Mouse (Mus musculus): Measurements from ENCODE around the gene Tril.

The Tril gene

DNA sequence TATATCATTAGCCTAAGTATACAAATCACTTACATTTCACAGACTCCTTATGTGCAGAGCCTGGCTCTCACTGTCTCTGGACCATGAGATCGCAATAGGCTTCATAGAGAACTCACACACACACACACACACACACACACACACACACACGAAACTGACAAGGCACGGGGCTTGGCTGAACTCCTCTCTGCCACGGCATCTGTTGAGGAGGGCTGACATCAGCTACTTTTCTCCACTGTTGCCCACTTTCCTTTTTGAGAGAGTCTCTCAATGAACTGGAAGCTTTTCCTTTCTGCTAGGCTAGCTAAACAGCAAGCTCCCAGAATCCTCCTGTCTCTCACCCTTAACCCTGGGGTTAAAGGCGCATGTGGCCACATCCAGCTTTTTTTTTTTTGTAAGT lies 14.6 kb downstream of the Tril start:
- DNase-seq (ENCODE audit: low spot score), result no peak

DNA sequence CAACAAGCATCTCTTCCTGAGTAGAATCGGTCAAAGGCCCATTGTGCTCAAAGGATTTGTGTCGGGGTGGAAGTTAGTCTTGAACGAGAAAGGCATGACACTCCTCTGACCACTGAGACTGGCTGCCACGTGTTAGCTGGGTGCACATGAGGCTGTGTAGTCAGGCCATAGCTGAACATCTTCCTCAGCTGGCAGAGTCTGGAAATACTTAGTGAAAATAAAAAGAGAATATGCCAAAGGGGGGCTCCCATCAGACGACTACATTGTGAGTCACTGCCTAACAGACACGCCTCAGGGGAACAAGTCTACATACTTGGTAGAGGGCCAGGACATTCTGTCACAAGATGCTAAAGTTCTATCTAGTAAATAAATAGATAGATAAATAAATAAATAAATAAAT lies 16.5 kb downstream of the Tril start:
- DNase-seq (ENCODE audit: low spot score), result no peak

DNA sequence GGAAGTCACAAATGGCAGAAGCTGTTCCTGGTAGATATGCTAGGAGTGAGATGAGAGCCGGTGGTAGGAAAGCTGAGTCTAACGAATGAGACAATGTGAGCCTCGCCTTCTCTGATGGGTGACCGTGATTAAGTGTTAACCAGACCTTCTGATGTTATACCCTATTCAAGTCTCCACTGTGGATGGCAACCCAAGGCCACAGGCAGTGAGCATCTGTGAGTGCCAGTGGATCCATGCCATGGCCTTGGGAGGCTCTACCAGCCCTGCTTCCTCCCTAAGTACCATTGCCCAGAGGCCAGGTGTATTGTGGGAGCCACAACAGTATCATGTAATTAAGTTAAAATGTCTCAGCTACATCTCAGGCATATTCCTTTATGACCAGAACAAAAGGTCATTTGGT lies 17.1 kb downstream of the Tril start:
- no peak for DNase-seq (ENCODE audit: low spot score)

DNA sequence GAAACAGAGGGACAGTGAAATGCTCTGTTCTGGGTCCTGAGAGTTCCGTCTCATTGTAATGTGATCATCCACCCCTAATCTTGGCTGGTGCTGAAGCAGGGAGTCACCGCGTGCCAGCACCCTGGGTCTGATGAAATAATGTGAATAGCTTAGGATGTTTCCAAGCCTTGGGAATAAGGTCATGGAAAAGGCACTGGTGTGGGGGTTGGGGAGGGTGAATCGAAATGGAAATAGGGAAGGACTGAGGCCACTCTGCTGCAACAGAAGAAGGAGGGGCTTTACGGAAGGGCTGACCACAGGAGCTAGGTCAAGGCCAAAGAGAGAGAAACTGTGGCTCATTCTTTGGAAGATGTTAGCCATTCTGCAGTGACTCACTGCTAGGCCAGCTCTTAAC lies 18.7 kb downstream of the Tril start:
- no peak for DNase-seq (ENCODE audit: low spot score)

DNA sequence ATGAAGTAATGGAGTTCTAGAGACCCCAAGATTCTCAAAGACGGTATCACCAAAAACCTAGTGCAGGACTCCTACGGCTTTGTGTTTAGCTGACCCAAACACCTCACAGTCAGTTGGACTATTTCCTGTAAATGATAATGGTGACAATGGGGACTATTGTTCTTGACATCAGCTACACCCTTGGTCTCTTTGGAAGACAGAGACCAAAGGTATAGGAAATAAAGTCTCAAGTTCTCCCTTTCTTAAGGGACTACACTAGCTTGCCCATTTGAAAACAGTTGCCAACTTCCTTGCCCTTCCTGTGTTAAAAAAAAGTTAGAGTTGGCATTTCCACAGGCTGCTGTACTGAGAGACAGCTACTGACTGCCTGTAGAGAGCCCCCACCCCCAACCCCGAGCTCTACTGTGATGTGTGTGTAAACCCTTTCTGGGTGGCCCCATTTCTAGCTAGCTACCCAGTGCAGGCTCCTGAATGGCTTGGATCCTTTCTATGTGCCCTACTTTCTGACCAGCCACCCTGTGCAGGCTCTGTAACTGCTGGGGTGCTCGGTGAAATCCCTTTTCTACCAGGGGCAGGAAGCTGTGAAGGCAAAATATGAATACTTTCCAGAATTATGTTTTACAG lies 19.2 kb downstream of the Tril start:
- no peak for DNase-seq (ENCODE audit: low spot score)

DNA sequence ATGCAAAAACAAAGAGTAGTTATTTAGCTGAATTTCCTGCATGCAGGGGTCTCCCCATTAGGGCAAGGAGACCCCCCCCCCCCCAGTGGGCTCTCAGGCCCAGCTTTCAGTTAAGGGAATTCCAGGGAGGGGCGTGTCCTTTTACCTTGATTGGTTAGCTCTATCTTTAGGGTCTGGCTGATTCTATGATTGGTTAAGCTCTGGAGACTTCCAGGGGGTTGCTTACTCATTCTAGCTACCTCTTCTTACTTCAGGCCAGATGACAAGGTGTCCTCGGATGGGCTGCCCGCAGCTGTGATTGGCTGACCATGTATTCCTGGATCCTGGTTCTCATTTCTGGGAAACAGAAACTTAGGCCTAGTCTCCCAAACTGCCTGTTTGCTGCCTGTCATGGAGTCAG lies 21.8 kb downstream of the Tril start:
- no peak for DNase-seq (ENCODE audit: low spot score)

DNA sequence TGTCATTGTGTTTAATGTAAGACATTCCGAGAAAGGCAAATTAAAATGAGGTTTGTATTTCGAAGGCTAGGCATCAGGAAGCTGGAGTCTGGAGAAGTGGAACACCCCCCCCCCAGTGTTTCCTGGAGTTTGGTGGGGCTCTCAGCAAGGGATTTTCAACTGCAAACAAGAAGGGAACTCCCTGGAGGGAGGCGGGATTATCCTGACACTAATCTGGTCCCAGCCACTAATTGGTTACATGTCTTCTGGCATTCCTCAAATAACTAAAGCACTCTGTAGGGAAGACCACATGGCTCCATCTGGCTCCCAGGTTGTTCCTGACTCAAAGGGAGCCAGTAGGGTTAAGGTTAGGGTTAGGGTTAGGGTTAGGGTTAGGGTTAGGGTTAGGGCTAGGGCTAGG lies 23.8 kb downstream of the Tril start:
- DNase-seq (ENCODE audit: low spot score), result no peak

DNA sequence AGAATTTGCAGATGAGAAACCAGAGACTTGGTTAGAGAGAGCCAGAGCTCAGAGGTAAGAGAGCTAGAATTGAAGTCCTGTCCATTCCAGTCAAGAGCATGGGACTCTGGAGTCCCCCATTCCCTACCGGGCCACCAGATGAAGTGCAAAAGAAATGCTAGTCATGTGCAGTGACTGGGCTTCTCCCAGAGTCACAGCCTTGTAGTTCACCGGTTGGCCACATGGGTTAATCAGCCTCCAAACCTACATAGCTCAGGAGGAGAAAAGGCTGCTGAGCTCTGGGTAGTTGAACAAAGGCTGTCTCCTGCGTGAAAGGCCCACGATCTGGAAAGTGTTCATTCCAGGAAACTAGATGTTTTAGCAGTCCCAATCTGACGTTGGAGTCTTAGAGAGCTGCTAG lies 24.8 kb downstream of the Tril start:
- DNase-seq (ENCODE audit: low spot score), result peak; percentile 23

DNA sequence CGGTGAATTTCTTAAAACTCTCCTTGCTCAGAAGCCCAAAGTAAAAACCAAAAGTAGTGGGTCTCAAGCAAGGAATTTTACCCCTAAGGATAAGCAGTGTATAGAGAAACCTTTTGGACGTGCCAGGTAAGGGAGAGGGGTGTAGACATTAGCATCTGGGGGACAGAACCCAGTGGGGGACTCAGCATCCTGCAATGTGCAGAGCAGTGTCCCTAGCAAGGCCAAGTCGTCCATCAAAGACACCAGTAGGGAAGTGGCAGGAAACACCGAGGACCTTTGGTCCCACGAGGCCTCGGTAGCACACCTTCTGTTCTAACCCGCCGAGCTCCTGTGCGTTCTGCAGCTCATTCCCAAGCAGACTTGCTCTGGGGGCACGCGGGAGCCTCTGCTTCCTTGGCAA lies 25.6 kb downstream of the Tril start:
- no peak for DNase-seq (ENCODE audit: low spot score)

DNA sequence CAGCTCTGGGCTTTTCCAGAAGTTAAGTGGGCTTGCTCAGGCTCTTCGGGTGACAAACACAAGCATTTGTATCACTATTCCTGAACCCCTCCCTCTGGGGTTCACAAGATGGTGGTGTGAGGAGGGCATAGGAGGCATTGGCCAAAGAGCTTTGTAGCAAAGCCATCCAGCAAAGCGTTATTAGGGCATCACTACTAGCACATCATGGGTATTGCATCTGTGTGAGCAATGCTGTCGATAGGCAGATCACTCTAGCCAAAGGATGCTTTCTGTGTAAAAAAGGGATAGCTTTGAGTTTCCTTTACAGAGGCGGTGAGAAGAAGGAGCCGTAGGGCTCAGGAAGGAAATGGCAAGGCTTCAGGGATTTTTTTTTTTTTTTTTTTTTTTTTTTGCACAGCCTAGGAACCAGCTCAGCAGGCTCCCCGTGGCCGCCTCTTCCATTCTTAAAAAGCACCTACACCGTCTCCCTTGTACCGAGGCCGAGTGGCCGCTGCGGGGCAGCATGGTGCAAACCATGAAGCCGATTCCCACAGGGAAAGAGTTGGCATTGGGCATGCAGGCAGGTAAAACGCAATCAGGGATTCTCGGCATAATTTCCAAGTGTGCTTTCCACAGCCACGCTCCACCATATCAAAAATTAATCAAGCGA lies 26.2 kb downstream of the Tril start:
- DNase-seq (ENCODE audit: low spot score), result peak; percentile 74

DNA sequence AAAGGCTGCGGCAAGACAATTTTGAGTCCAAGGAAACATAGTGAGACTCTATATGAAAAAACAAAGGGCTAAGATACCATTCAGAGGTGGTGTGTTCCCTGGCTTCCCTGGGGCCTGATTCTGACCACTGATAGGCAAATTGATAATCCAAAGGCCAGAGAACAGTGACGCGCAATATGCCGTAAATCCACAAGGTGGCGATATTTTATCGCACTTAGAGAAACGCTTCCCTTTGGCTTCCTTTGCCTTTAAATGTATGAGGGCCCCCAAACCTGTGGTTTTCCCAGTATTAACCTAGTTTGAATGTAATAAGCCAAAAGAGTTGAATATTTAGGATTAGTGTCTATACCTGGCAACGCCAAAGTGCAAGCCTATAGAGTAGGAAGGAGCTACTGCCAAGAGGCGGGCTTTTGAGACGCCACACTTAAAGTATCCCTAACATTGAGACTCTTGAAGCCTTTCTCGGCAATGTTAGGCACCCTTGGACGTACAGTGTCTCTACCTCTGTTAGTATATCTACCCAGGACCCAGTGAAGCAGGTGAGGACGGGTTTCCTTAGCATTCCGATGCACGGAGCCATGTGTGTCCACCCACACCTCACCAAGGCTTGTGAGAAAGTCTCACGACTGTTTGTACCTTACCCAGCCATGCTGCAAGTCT lies 37.6 kb downstream of the Tril start:
- peak; percentile 44 for DNase-seq (ENCODE audit: low spot score)

DNA sequence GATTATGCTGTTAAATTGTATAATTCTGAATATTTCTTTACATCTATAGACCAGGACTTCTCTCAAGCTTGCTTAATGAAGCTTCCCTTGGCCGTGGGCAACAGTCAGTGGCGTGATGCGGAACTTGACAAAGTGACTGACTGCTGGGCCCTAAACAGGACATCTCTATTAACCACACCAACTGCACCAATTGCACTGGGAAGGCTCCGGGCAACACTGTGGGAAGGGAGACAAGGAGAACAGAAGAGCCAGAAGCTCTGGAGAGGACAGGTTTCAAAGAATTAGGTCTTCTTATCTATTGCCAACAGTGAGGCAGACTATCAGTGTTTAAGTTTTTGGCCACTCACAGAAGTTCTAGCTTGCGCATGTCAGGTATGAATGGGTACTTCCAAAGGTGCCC lies 38.4 kb downstream of the Tril start:
- no peak for DNase-seq (ENCODE audit: low spot score)

DNA sequence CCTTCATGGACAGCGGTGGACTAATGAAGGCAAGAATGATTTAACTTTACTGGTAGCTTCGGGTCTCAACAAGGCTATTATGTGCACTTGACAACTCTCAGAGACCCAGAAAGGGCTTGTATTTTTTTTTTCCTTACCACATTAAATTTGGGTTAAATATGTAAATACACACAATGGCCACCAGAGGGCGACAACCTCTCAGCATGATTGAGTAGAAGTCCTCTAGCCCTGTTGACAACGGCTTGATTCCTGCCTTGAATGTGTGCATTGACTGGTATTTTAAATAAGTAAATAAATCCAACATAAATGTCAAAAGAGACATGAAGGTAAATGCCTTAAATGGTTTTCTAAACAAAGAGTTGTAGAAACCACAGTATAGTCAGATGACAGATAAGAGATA lies 39.5 kb downstream of the Tril start:
- DNase-seq (ENCODE audit: low spot score), result peak; percentile 46

DNA sequence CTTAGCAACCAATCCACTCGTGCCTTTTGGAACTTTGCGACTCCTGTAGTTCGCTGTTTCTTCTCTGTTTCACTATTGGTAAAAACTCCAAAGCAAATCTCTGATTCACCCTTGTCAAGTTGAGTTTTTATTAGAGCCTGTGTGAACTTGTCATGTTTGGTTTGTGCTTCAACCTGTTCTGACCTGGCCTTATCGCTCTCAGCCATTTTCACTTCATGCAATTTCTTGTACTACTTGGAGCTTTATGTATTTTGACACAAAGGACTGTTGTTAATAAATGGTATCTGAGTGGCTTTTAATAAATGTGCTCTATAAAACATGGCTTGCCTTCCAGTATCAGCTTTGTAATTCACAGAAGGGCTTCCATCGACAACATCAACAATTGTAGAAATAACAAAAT lies 40.6 kb downstream of the Tril start:
- no peak for DNase-seq (ENCODE audit: low spot score)

DNA sequence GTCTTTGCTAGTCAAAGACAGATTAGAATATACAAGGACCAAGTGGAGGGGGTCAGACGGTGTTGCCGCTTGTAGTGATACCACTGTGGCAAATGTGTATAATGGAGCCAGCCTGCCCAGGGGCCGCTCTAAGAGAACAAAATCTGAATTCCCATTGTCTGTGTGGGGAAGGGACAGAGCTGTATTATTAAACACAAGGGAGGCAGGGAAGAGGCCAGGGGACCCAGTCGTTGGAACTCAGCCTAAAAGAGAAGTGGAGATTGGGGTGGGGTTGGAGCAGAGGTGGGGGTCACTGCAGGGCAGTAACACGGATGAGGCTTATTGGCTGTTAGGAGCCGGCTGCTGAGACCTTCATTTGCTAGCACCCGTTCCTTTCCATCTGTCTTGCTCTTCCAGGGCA lies 41.1 kb downstream of the Tril start:
- no peak for DNase-seq (ENCODE audit: low spot score)

DNA sequence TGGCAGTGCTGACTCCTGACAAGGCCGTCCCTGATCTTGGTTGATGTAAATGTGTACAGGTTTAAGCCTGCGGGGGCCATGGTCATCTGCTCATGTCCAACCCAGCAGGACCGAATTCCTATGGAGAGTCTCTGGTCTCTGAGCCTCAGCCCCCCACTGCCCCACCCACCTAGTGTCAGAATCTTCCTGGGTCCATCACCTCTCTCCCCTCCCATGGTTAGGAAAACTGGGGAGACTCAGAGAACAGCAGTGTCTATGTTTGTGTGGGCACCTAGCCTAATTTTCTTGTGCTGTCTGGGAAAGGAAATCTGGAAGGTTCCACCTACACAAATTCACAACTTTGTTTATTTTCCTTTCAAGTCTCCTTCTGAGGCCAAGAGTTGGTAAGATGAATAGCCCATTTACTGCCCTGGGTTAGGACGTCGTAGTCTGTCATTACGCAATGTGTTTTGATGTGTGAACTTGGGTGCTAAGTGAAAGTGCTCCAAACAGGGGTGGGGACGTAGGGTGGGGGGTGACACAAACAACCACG lies 42.1 kb downstream of the Tril start:
- DNase-seq (ENCODE audit: low spot score), result no peak

DNA sequence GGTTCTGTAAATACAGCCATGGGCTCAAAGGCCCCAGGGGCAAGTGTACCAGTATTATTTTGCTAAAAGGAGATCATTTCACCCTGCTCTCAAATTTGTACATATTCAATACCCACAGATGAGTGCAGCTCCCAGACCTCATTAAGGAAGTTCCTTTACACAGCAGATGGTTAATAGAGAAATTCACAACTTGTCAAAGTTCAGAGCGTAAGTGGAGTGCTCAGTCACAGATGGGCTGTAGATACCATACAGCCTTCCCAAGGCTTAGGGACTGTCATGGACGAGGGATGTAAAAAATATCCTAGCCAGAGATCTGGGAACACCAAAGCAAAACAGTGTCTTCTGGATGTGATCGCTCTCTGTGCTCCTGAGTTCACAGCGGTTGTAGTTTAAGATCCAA lies 52.4 kb downstream of the Tril start:
- DNase-seq (ENCODE audit: low spot score), result no peak

DNA sequence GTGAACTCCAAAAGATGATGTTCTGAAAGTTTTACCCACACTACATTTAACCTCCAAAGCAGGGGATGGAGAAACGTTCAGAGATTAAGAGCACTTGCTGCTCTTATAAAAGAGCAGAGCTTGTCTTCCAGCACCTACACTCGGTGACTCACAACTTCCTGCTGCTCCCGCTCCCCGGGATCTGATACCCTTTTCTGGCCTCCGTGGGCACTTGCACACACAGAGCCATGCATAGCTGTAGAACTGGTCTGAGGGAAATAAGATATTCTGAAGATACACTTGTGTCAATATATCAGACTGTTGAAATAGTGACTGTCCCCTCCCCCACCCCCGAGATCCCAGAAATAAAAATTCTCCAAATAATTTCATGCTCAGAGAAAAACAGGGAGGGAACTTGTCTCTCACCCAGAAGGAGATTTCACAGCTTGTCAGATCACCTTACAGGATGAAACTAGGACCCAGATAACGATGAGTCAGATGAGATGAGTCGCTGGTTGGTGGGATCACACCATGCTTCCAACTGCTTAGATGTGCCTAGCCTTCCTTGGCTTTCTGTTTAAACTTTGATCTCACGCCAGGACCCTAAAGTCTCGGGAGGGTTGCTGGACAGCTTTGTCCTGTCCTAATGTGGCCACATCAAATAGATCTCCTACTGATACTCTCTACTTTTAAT lies 54.3 kb downstream of the Tril start:
- no peak for DNase-seq (ENCODE audit: low spot score)

DNA sequence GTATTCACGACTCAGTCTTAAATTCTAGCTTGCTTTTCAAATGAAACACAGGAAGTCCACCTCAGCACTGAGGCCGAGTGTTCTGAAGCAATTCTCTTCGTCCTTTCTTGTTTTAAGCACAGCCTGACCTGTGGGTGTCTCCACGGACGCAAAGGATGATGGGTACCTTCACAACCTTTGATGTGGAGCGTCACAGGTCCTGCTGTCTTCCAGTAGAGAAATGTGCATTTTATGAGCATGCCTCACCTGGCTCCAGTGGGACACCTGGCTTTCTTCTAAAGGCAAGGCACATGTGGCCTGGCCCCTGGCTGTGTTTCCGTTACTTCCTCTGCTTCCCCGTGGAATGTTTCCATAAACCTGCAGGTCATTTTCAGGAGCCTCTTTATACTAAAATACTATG lies 54.9 kb downstream of the Tril start:
- DNase-seq (ENCODE audit: low spot score), result no peak

Data from ovary, postnatal 14 days (tissue).